Mouse (Mus musculus) hindbrain, embryonic 10.5 days (tissue): ENCODE data around the gene Creb3l2. TPM values are rescaled to one million over a fixed set of nuclear protein-coding genes. Genes with fewer than 3 reads are reported as not detected.
A peak's percentile ranks its signal among the peaks of the same experiment; 100 is the strongest.

ENCODE experiments used
- DNase-seq: peaks from one replicate; pipeline ENCODE4 v3.0.0-alpha.2; 2017; ENCODE audit warnings: low spot score
- H3K27ac ChIP-seq: fragments of 300-500 bp; sonication (generic); 2 replicates; pipeline ENCODE4 v1.5.1; 2016; ENCODE audit warnings: mild to moderate bottlenecking, moderate library complexity
- H3K27me3 ChIP-seq: fragments of 300-500 bp; sonication (generic); 2 replicates; pipeline ENCODE4 v1.6.1; 2016; ENCODE audit warnings: mild to moderate bottlenecking; ENCODE audit not compliant: poor library complexity, insufficient read depth, severe bottlenecking
- H3K36me3 ChIP-seq: fragments of 300-500 bp; sonication (generic); 2 replicates; pipeline ENCODE4 v1.6.1; 2016; ENCODE audit warnings: mild to moderate bottlenecking, moderate library complexity
- H3K4me1 ChIP-seq: fragments of 300-500 bp; sonication (generic); replicated peaks from 2 replicates; pipeline ENCODE4 v1.6.1; 2016; ENCODE audit warnings: mild to moderate bottlenecking
- H3K4me3 ChIP-seq: fragments of 300-500 bp; sonication (generic); 2 replicates; pipeline ENCODE4 v1.5.1; 2016; ENCODE audit warnings: mild to moderate bottlenecking, moderate library complexity
- H3K9me3 ChIP-seq: fragments of 300-500 bp; sonication (generic); 2 replicates; pipeline ENCODE4 v1.6.1; 2016; ENCODE audit warnings: mild to moderate bottlenecking, moderate library complexity
- WGBS: fragments of 180-500 bp; shearing (Covaris S2); methylation state at CpG from one replicate; pipeline ENCODE4 v1.1.7; 2016; 5-methylcytosine and 5-hydroxymethylcytosine counted together
- polyA plus RNA-seq: library from polyadenylated mRNA; unstranded; fragments of >200 nt; fragmentation: Nextera tagmentation; extraction: Ambion mirVana; gene quantifications from 2 replicates; pipeline ENCODE4 v1.2.1, GENCODE M21; 2016

Creb3l2 gene
- polyA plus RNA-seq, 1 experiment from 2014 or later, result 7.6 TPM

GRCm38 (mm10) chr6:37419445-37419941 lies 22.5 kb downstream of the Creb3l2 start:
- Histone ChIP-seq H3K27ac (peak overlapping the region; percentile 40; the same call in 1 of the 2 replicates), H3K4me1 (peaks cover 28% of the 10 kb centered on the region), H3K27me3 (no peaks in the 10 kb centered on the region), H3K9me3 (no peaks in the 10 kb centered on the region), H3K36me3 (no peaks in the 10 kb centered on the region), H3K4me3 (no peak overlapping the region)
- 80% methylated on average over 17 of the region's 17 CpGs for WGBS
- DNase-seq, result no peak

GRCm38 (mm10) chr6:37418931-37419330 lies 23.0 kb downstream of the Creb3l2 start:
- no peaks in the 10 kb centered on the region for H3K36me3 ChIP-seq
- WGBS, result 74% methylated on average over 6 of the region's 6 CpGs
- H3K9me3 ChIP-seq, result no peaks in the 10 kb centered on the region
- peaks cover 25% of the 10 kb centered on the region for H3K4me1 ChIP-seq
- no peak overlapping the region for H3K4me3 ChIP-seq
- DNase-seq, result no peak
- no peaks in the 10 kb centered on the region for H3K27me3 ChIP-seq
- peak overlapping the region; percentile 40; the same call in 1 of the 2 replicates for H3K27ac ChIP-seq

GRCm38 (mm10) chr6:37416743-37417142 lies 25.2 kb downstream of the Creb3l2 start:
- no peak for DNase-seq
- Histone ChIP-seq H3K36me3 (no peaks in the 10 kb centered on the region), H3K4me3 (no peak overlapping the region), H3K9me3 (no peaks in the 10 kb centered on the region), H3K27ac (no peak overlapping the region), H3K27me3 (no peaks in the 10 kb centered on the region), H3K4me1 (peaks cover 23% of the 10 kb centered on the region)
- 82% methylated on average over 4 of the region's 4 CpGs for WGBS

- H3K4me1 ChIP-seq, result peaks cover 23% of the 10 kb centered on the region
- no peak overlapping the region; the same call in 1 of the 2 replicates for H3K27ac ChIP-seq
- H3K9me3 ChIP-seq, result no peaks in the 10 kb centered on the region
- WGBS, result 84% methylated on average over 6 of the region's 6 CpGs
- no peaks in the 10 kb centered on the region for H3K36me3 ChIP-seq
- H3K4me3 ChIP-seq, result no peak overlapping the region
- no peaks in the 10 kb centered on the region for H3K27me3 ChIP-seq
- DNase-seq, result no peak
Measured at GRCm38 (mm10) chr6:37415505-37415904, 26.4 kb downstream of the Creb3l2 start.

GRCm38 (mm10) chr6:37415034-37415433 lies 26.9 kb downstream of the Creb3l2 start:
- H3K27ac ChIP-seq, result no peak overlapping the region; the same call in 1 of the 2 replicates
- no peak overlapping the region for H3K4me3 ChIP-seq
- DNase-seq, result peak; percentile 38
- peaks cover 23% of the 10 kb centered on the region for H3K4me1 ChIP-seq
- no peaks in the 10 kb centered on the region for H3K36me3 ChIP-seq
- 59% methylated on average over 7 of the region's 7 CpGs for WGBS
- no peaks in the 10 kb centered on the region for H3K27me3 ChIP-seq
- H3K9me3 ChIP-seq, result no peaks in the 10 kb centered on the region

- Histone ChIP-seq H3K9me3 (no peaks in the 10 kb centered on the region), H3K4me1 (peaks cover 23% of the 10 kb centered on the region), H3K27me3 (no peaks in the 10 kb centered on the region), H3K27ac (no peak overlapping the region), H3K36me3 (no peaks in the 10 kb centered on the region), H3K4me3 (no peak overlapping the region)
- no peak for DNase-seq
- 93% methylated on average over 10 of the region's 10 CpGs for WGBS
Measured at GRCm38 (mm10) chr6:37414576-37414975, 27.4 kb downstream of the Creb3l2 start.

- H3K4me3 ChIP-seq, result no peak overlapping the region
- WGBS, result 75% methylated on average over 3 of the region's 3 CpGs
- no peaks in the 10 kb centered on the region for H3K9me3 ChIP-seq
- no peak for DNase-seq
- peaks cover 13% of the 10 kb centered on the region for H3K4me1 ChIP-seq
- H3K27me3 ChIP-seq, result no peaks in the 10 kb centered on the region
- H3K27ac ChIP-seq, result peak overlapping the region; percentile 5; the same call in 1 of the 2 replicates
- no peaks in the 10 kb centered on the region for H3K36me3 ChIP-seq
Measured at GRCm38 (mm10) chr6:37411696-37412095, 30.2 kb downstream of the Creb3l2 start.

- no peaks in the 10 kb centered on the region for H3K9me3 ChIP-seq
- no peak overlapping the region for H3K27ac ChIP-seq
- no peak for DNase-seq
- H3K4me1 ChIP-seq, result peaks cover 9% of the 10 kb centered on the region
- H3K27me3 ChIP-seq, result no peaks in the 10 kb centered on the region
- 84% methylated on average over 2 of the region's 2 CpGs for WGBS
- no peak overlapping the region for H3K4me3 ChIP-seq
- H3K36me3 ChIP-seq, result no peaks in the 10 kb centered on the region
Measured at GRCm38 (mm10) chr6:37409829-37410228, 32.1 kb downstream of the Creb3l2 start.

GRCm38 (mm10) chr6:37407876-37408275 lies 34.1 kb downstream of the Creb3l2 start:
- no peaks in the 10 kb centered on the region for H3K9me3 ChIP-seq
- H3K36me3 ChIP-seq, result no peaks in the 10 kb centered on the region
- H3K4me1 ChIP-seq, result peaks cover 20% of the 10 kb centered on the region
- WGBS, result 97% methylated on average over 3 of the region's 3 CpGs
- H3K27ac ChIP-seq, result no peak overlapping the region
- H3K4me3 ChIP-seq, result no peak overlapping the region
- DNase-seq, result no peak
- H3K27me3 ChIP-seq, result no peaks in the 10 kb centered on the region

- Histone ChIP-seq H3K9me3 (no peaks in the 10 kb centered on the region), H3K4me1 (peaks cover 23% of the 10 kb centered on the region), H3K4me3 (no peak overlapping the region), H3K36me3 (no peaks in the 10 kb centered on the region), H3K27me3 (no peaks in the 10 kb centered on the region), H3K27ac (no peak overlapping the region)
- DNase-seq, result no peak
- 88% methylated on average over 6 of the region's 6 CpGs for WGBS
Measured at GRCm38 (mm10) chr6:37406903-37407302, 35.0 kb downstream of the Creb3l2 start.

- Histone ChIP-seq H3K9me3 (no peaks in the 10 kb centered on the region), H3K27me3 (no peaks in the 10 kb centered on the region), H3K36me3 (no peaks in the 10 kb centered on the region), H3K27ac (no peak overlapping the region), H3K4me1 (peaks cover 32% of the 10 kb centered on the region), H3K4me3 (no peak overlapping the region)
- DNase-seq, result no peak
- 70% methylated on average over 10 of the region's 10 CpGs for WGBS
Measured at GRCm38 (mm10) chr6:37406018-37406417, 35.9 kb downstream of the Creb3l2 start.

GRCm38 (mm10) chr6:37404325-37404724 lies 37.6 kb downstream of the Creb3l2 start:
- DNase-seq, result no peak
- Histone ChIP-seq H3K36me3 (no peaks in the 10 kb centered on the region), H3K27ac (no peak overlapping the region), H3K9me3 (no peaks in the 10 kb centered on the region), H3K4me3 (no peak overlapping the region), H3K27me3 (no peaks in the 10 kb centered on the region), H3K4me1 (peaks cover 43% of the 10 kb centered on the region)
- WGBS, result 51% methylated on average over 3 of the region's 3 CpGs

- Histone ChIP-seq H3K27me3 (no peaks in the 10 kb centered on the region), H3K27ac (peak overlapping the region; percentile 20; the same call in 1 of the 2 replicates), H3K36me3 (no peaks in the 10 kb centered on the region), H3K4me3 (no peak overlapping the region), H3K9me3 (no peaks in the 10 kb centered on the region), H3K4me1 (peaks cover 48% of the 10 kb centered on the region)
- WGBS, result 54% methylated on average over 7 of the region's 7 CpGs
- DNase-seq, result no peak
Measured at GRCm38 (mm10) chr6:37401928-37402327, 40.0 kb downstream of the Creb3l2 start.
